Mouse (Mus musculus) midbrain, embryonic 15.5 days (tissue): ENCODE data around the gene Naalad2. TPM values are rescaled to one million over a fixed set of nuclear protein-coding genes. Genes with fewer than 3 reads are reported as not detected.
"Not testable (repeated sequence)": the region's sequence is repeated elsewhere in the genome, so short reads cannot be mapped to it uniquely, and the experiment has no call there.

Experiments
- ATAC-seq: fragments of 200-750 bp; cut with Nextera tagmentation; replicated peaks from 2 replicates; pipeline ENCODE4 v1.8.0; 2017; ENCODE audit warnings: moderate TSS enrichment
- H3K27ac ChIP-seq: fragments of 300-500 bp; sonication (generic); 2 replicates; pipeline ENCODE4 v1.5.1; 2015; ENCODE audit warnings: mild to moderate bottlenecking, inconsistent platforms
- H3K27me3 ChIP-seq: fragments of 300-500 bp; sonication (generic); replicated peaks from 2 replicates; pipeline ENCODE4 v1.6.1; 2015; ENCODE audit warnings: inconsistent platforms
- H3K36me3 ChIP-seq: fragments of 300-500 bp; sonication (generic); replicated peaks from 2 replicates; pipeline ENCODE4 v1.6.1; 2015; ENCODE audit warnings: inconsistent platforms
- H3K4me1 ChIP-seq: fragments of 300-500 bp; sonication (generic); 2 replicates; pipeline ENCODE4 v1.6.1; 2015; ENCODE audit warnings: inconsistent platforms
- H3K4me2 ChIP-seq: fragments of 300-500 bp; sonication (generic); 2 replicates; pipeline ENCODE4 v1.6.1; 2015; ENCODE audit warnings: inconsistent platforms, mild to moderate bottlenecking, moderate library complexity
- H3K4me3 ChIP-seq: fragments of 300-500 bp; sonication (generic); 2 replicates; pipeline ENCODE4 v1.5.1; 2015; ENCODE audit warnings: mild to moderate bottlenecking, inconsistent platforms
- H3K9ac ChIP-seq: fragments of 300-500 bp; sonication (generic); 2 replicates; pipeline ENCODE4 v1.6.1; 2015; ENCODE audit warnings: mild to moderate bottlenecking, inconsistent platforms
- H3K9me3 ChIP-seq: fragments of 300-500 bp; sonication (generic); 2 replicates; pipeline ENCODE4 v1.6.1; 2016; ENCODE audit warnings: inconsistent platforms
- WGBS: fragments of 180-500 bp; shearing (Covaris S2); methylation state at CpG from one replicate; pipeline ENCODE4 v1.1.7; 2015; ENCODE audit warnings: mixed read lengths; 5-methylcytosine and 5-hydroxymethylcytosine counted together
- polyA plus RNA-seq: library from polyadenylated mRNA; unstranded; fragments of >200 nt; fragmentation: Nextera tagmentation; extraction: Ambion mirVana; gene quantifications from 2 replicates; pipeline ENCODE4 v1.2.1, GENCODE M21; 2015

The Naalad2 gene
- 1.7 and 1.9 TPM in 2 replicates for polyA plus RNA-seq

DNA sequence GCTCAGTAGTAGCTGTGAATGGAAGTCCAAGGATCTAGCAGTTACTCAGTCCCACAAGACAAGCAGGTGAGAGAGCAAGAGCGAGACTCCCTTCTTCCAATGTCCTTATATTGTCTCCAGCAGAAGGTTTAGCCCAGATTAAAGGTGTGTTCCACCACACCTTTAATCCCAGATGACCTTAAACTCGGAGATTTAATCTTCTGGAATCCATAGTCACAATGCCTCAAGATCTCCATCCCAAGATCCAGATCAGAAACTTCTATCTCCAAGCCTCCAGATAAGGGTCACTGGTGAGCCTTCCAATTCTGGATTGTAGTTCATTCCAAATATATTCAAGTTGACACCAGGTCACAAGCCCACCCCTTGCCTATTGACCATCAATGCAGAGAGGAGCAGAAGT lies at the start of gene Naalad2:
TSS of gene Naalad2 (minus strand) at position 101 of the 400 bp plus-strand sequence.
- H3K4me1 ChIP-seq, H3K4me3 ChIP-seq, H3K9me3 ChIP-seq, H3K27me3 ChIP-seq, H3K4me2 ChIP-seq, H3K9ac ChIP-seq, H3K36me3 ChIP-seq, ATAC-seq, H3K27ac ChIP-seq: not testable (repeated sequence)
- 79% methylated on average over 2 of the region's 2 CpGs for WGBS

DNA sequence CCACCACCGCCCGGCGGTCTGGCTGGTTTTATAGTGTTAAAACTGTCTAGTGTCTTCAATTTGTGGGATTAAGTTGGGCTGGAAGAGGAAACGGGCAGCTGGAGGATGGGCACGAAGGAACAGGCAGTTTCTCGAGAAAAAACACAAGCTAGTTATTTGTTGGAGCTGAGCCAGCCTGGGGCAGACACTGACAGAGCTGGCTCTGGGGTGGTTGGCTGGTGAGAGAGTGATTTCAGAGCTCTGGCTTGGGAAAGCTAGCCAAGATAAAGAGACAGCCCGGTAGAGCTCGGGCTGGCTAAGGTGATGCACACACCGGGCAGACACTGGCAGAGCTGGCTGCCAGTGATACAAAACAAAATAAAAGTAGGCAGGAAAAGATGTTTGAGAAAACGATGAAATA lies 28.9 kb upstream of the Naalad2 start:
- Histone ChIP-seq H3K36me3 (no peaks in the 10 kb centered on the region), H3K4me1 (no peaks in the 10 kb centered on the region), H3K9ac (no peak overlapping the region), H3K27me3 (no peaks in the 10 kb centered on the region), H3K9me3 (no peaks in the 10 kb centered on the region), H3K4me3 (no peak overlapping the region), H3K4me2 (no peak overlapping the region), H3K27ac (no peak overlapping the region)
- no peak for ATAC-seq
- WGBS, result 82% methylated on average over 10 of the region's 10 CpGs

DNA sequence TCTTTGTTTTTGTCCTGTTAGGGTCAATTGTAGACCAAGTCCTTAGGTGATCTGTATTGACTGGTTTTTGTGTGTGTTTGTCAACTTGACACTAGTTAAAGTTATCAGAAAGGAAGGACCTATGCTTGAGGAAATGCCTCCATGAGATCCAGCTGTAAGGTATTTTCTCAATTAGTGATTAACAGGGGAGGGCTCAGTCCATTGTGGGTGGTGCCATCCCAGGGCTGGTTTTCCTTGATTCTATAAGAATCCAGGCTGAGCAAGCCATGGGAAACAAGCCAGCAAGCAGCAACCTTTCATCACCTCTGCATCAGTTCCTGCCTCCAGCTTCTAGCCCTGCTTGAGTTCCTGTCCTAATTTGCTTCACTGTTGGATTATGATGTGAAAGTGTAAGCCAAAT lies 27.6 kb upstream of the Naalad2 start, which contains the start of gene Mbd3l2:
TSS of gene Mbd3l2 (plus strand) at position 301 of the 400 bp plus-strand sequence.
- Histone ChIP-seq H3K4me3 (no peak within 1 kb of the TSS), H3K27me3 (no peaks in the 10 kb centered on the region)
- ATAC-seq, result no peak

GRCm38 (mm10) chr9:18412371-18412770 lies 9.6 kb upstream of the Naalad2 start:
- H3K4me3 ChIP-seq, H3K9ac ChIP-seq, H3K27ac ChIP-seq, H3K4me1 ChIP-seq, H3K36me3 ChIP-seq, ATAC-seq, H3K9me3 ChIP-seq, H3K27me3 ChIP-seq, H3K4me2 ChIP-seq: not testable (repeated sequence)
- 81% methylated on average over 4 of the region's 4 CpGs for WGBS

More for the DNA sequence above, 27.6 kb upstream of the Naalad2 start, which contains the start of gene Mbd3l2:
- Histone ChIP-seq H3K4me2 (no peak within 1 kb of the TSS), H3K9me3 (no peaks in the 10 kb centered on the region), H3K4me1 (no peaks in the 10 kb centered on the region), H3K36me3 (no peaks in the 10 kb centered on the region), H3K27ac (no peak within 1 kb of the TSS), H3K9ac (no peak within 1 kb of the TSS)

DNA sequence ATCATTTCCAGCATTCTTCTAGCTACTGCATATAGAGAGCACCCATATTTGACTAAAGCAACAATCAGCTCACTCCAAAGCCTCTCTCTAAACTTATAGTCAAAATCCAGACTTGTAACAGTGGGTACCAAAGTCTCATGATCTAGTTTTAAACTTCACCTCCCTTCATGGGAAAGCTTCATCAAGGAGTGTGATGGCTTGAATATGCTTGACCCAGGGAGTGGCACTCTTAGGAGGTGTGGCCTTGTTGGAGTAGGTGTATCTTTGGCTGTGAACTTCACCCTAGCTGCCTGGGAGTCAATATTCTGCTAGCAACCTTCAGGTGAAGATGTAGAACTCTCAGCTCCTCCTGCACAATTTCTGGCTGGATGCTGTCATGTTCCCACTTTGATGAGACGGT lies 1.3 kb upstream of the Naalad2 start, which contains the start of gene Ubtfl1:
TSS of gene Ubtfl1 (plus strand) at position 301 of the 400 bp plus-strand sequence.
- Histone ChIP-seq H3K36me3 (no peaks in the 10 kb centered on the region), H3K27ac (no peak within 1 kb of the TSS), H3K4me1 (no peaks in the 10 kb centered on the region), H3K27me3 (no peaks in the 10 kb centered on the region), H3K9me3 (no peaks in the 10 kb centered on the region), H3K4me3 (no peak within 1 kb of the TSS), H3K9ac (no peak within 1 kb of the TSS), H3K4me2 (no peak within 1 kb of the TSS)
- no peak for ATAC-seq
- WGBS, result 78% methylated on average over 1 of the region's 1 CpGs

GRCm38 (mm10) chr9:18399629-18400028 lies 3.2 kb downstream of the Naalad2 start:
- Histone ChIP-seq H3K36me3 (no peaks in the 10 kb centered on the region), H3K9me3 (no peaks in the 10 kb centered on the region), H3K27ac (no peak overlapping the region), H3K4me1 (no peaks in the 10 kb centered on the region), H3K4me2 (no peak overlapping the region), H3K9ac (no peak overlapping the region), H3K4me3 (no peak overlapping the region), H3K27me3 (no peaks in the 10 kb centered on the region)
- no peak for ATAC-seq
- WGBS, result 64% methylated on average over 1 of the region's 1 CpGs

DNA sequence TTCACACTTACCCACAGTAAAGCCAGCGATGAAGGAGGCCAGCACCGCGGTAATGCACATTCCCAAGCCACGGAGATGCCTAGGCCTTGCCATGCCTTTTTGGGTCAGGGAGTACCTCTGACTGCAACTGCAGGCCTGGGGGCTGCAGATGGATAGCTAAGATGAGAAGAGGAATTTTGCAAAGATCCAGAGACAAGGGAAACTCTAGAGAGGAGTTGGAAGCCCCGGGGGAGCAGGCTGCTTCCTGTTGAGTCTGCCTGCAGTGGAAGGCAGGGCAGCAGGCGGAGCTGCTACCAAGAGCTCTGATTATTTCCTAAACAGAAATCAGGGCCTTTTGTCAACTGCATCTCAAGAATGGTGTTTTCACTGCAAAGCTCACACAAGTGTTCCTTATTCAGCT lies 17.0 kb downstream of the Naalad2 start:
- Histone ChIP-seq H3K27me3 (no peaks in the 10 kb centered on the region), H3K9me3 (no peaks in the 10 kb centered on the region), H3K9ac (no peak overlapping the region), H3K27ac (no peak overlapping the region), H3K36me3 (no peaks in the 10 kb centered on the region), H3K4me2 (no peak overlapping the region), H3K4me3 (no peak overlapping the region), H3K4me1 (no peaks in the 10 kb centered on the region)
- no peak for ATAC-seq
- 37% methylated on average over 6 of the region's 6 CpGs for WGBS

DNA sequence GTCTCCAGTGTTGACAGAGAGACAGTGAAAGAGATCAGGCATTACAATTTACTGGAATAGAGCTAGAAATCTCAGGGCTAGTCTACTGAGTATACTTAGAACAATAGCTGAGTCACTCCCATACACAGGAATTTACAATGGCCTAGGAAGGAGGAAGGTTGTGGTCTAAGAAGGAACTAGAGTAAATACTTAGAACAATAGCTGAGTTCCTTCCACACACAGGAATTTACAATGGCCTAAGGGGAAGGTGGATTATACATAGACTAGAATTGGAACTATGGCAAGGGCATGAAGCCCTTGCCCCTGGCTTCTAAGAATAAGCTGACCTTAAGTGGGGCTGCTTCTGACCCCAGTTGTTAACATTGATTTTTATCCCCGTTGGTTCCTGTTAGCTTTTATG lies 29.8 kb downstream of the Naalad2 start:
- 79% methylated on average over 1 of the region's 1 CpGs for WGBS
- ATAC-seq, result not testable (repeated sequence)

DNA sequence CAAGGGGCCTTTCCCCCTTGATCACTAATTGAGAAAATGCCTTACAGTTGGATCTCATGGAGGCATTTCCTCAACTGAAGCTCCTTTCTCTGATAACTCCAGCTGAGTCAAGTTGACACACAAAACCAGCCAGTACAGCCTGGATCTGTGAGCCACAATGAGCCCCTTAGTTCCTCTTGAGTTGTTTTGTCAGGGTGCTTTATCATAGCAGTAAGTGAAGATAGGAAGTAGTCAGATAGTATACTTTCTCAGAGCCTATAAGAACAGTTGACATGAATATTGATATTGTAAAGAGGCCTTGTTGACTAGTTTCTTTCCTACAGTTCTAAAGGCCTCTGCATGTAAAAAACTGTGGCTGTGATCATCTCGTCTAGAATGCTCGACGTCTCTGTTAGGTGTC lies 82.8 kb downstream of the Naalad2 start:
- Histone ChIP-seq H3K36me3 (no peaks in the 10 kb centered on the region), H3K4me1 (no peaks in the 10 kb centered on the region), H3K27ac (no peak overlapping the region), H3K9me3 (no peaks in the 10 kb centered on the region), H3K4me3 (no peak overlapping the region), H3K27me3 (no peaks in the 10 kb centered on the region), H3K9ac (no peak overlapping the region), H3K4me2 (no peak overlapping the region)
- 94% methylated on average over 3 of the region's 3 CpGs for WGBS
- no peak for ATAC-seq

More for the DNA sequence above, 29.8 kb downstream of the Naalad2 start:
- not testable (repeated sequence) for H3K36me3 ChIP-seq, H3K4me1 ChIP-seq, H3K4me3 ChIP-seq, H3K27ac ChIP-seq, H3K4me2 ChIP-seq, H3K9me3 ChIP-seq, H3K27me3 ChIP-seq, H3K9ac ChIP-seq

DNA sequence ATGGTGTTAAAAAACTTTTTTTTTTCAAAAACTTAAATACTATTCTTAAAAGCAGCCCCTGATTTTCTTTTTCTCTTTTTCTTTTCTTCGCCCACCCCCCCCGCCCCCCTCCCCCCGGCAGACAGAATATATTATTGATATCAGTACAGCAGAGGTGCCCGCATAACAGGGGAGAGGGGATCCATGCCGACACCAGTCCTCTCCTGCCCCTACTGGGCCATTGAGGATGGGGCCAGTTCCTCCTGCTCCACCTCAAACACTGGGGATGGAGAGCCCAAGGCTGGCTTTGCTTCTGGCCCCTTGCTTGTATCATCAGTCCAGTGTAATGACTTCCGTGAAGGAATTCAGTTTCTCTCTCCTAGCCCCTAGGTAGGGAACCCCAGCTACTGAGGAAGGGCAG lies 104.5 kb downstream of the Naalad2 start:
- peaks cover 12% of the 10 kb centered on the region for H3K4me1 ChIP-seq
- H3K4me2 ChIP-seq, result no peak overlapping the region
- 93% methylated on average over 6 of the region's 6 CpGs for WGBS
- no peak overlapping the region for H3K9ac ChIP-seq
- H3K9me3 ChIP-seq, result no peaks in the 10 kb centered on the region
- peak; percentile 66 for ATAC-seq
- no peak overlapping the region for H3K27ac ChIP-seq
- no peaks in the 10 kb centered on the region for H3K27me3 ChIP-seq
- H3K36me3 ChIP-seq, result peaks cover 18% of the 10 kb centered on the region; the same call in 1 of the 2 replicates
- no peak overlapping the region for H3K4me3 ChIP-seq

GRCm38 (mm10) chr9:18293026-18293781 lies 109.6 kb downstream of the Naalad2 start:
- Histone ChIP-seq H3K4me3 (peak overlapping the region; percentile 83), H3K9me3 (no peaks in the 10 kb centered on the region), H3K9ac (peak overlapping the region; percentile 88), H3K4me1 (peaks cover 18% of the 10 kb centered on the region), H3K36me3 (0 out of 2 replicates have a peak, but pooled peaks cover 6% of the 10 kb centered on the region), H3K27me3 (no peaks in the 10 kb centered on the region), H3K27ac (no peak overlapping the region), H3K4me2 (peak overlapping the region; percentile 82)
- ATAC-seq, result no peak
- WGBS, result 48% methylated on average over 6 of the region's 6 CpGs

DNA sequence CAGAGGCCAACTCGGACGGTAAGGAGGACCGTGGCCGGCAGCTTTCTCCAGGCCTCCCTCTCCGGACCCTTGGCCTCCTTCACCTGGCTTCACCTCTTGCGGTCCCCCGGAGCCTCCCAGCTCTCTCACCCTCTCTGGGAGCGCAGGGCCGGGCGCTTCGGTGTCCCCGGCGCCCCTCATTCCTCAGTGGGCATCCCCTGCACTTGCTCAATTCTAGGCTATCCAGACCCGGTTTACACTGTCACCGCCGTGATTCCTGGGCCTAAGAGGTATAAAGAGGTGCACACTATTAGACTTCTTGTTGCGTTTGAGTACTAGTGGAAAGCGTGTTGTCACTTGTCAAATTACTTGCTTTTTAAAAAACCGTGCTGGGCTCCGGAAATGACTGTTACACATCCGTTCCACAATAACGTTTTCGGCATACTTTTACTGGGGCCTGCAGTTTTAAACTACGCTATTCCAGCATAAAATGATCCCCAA lies 110.3 kb downstream of the Naalad2 start:
- peak overlapping the region; percentile 84 for H3K27ac ChIP-seq
- no peaks in the 10 kb centered on the region for H3K9me3 ChIP-seq
- no peaks in the 10 kb centered on the region for H3K27me3 ChIP-seq
- peak; percentile 82; the same call in 1 of the 2 replicates for ATAC-seq
- H3K4me3 ChIP-seq, result peak overlapping the region; percentile 83
- WGBS, result 2% methylated on average over 24 of the region's 24 CpGs
- H3K36me3 ChIP-seq, result 0 out of 2 replicates have a peak, but pooled peaks cover 6% of the 10 kb centered on the region
- peaks cover 18% of the 10 kb centered on the region for H3K4me1 ChIP-seq
- peak overlapping the region; percentile 88 for H3K9ac ChIP-seq
- peak overlapping the region; percentile 82 for H3K4me2 ChIP-seq
